Mouse (Mus musculus): ENCODE measurements at regions not wholly inside any gene's neighbourhood (a gene's known extent, or its start where the extent isn't known, plus 50 kb on each side); places are given as distances from the start of the nearest gene placed in this dataset.

DNA sequence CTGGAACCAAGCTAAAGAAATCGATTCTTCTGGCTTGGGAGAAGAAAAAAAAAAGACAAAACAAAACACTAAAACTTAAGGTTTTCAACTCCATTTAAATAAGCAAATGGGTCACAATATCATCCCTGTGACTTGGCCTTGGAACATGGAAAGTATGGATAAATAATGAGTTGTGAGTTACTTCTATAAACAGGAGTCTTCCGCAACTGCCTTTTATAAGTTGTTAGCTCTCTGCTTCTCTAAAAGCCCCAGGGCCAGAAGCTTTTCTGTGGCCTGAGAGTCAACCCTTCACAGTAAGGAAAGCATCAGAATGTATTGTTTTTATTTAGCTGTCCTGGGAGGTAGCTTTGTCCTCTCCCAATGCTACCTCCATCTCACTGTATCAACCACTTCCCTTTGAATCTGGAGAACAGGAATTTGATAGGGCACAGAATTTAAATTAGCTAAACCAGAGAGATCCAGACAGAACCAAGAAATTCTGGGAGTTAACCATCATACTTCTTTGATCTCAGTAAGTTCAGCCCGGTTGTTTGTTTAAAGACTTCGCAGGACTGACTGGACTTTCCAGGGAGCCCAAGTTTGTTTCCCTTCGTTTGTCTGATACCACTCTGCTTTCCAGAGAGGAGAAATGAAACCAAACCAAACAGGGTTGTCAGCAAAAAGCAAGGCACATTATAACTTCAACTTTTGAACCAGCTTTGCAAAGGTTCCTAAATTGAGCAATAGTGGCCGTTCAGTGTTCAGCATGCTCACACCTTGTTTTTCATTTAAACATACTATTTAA is 178.7 kb upstream of the Gas1 start:
- TF ChIP-seq CTCF (IDR thresholded peaks at IDR 0.05; ENCODE audit: extremely low read depth, insufficient read depth, low read length) (no peak), POLR2A (IDR thresholded peaks at IDR 0.05; ENCODE audit: extremely low read depth, insufficient read depth, low read length) (no peak)
